Mouse (Mus musculus): ENCODE results near the gene Sfxn3.

Sfxn3 gene

DNA sequence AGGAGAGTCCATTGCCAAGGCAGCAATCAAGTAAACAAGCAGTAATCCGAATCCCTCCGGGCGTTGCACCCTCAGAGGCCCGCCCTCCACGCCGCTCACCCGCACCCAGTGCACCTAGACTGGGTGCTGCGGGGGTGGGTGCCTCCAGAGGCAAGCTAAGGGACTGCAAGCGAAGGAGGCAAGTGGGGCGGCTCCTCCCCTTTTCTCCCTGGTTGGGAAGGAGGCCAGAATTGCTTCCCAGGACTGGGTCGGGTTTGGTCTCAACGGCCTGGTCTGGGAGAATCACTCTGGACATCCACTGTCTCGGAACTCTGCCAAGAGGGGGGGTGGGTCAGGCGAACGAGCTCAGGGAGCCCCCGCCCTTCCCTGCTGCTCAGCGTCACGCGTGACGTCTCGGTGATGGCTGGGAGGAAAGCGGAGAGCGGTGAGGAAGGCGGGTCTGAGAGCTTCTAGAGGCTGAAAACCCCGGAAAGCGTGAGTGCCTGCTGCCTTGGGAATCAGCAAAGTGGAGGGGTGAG, at the start of gene Sfxn3:
Gene Sfxn3, plus strand, starts transcription at position 87 of the 518 bp plus-strand sequence.
- DNase-seq (ENCODE audit: low spot score in 2 of 2): peak; percentile 96 to 97

GRCm38 (mm10) chr19:44997786-44998185, 49.5 kb upstream of the Sfxn3 start:
- DNase-seq (ENCODE audit: low spot score in 2 of 2): peak in 1 of 2 experiments; percentile 30

DNA sequence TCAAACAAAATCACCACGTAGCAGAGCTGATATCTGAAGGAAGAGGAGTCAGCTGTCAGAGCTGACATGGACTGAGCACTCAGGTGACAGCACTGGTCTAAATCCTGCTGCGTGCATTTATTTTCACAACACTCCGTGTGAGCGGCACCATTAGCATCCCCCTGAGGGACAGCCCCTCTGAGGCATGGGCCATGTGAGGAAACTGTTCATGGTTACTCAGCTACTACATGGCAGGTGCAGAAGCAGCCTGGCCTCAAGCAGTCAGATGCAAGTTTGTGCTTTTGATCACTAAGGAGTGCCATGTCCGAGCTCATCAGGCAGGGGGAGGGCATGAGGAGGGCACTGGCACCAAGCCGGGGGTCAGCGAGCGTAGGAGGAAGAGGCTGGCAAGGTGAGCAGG, 47.7 kb upstream of the Sfxn3 start:
- no peak for DNase-seq (ENCODE audit: low spot score in 2 of 2)

DNA sequence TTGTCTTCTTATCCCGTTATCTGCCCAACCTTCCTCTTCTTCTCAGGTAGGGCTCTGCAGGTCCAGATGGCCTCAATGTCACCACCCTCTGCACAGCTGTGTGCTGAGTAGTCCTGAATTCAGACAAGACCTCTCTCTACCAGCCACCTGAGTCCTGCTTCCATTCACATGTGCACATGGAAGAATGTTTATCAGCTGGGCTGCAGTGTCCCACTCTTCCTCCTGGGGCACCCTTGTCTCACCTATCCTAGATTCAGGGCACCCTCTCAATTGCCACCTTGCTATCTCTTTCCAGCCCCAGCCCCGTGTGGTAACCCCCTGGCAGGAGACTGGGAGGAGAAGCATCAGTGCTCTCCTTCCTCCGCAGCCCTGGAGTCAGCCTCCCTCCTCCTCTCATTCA, 45.0 kb upstream of the Sfxn3 start:
- DNase-seq (ENCODE audit: low spot score in 2 of 2): peak in 1 of 2 experiments; percentile 27

DNA sequence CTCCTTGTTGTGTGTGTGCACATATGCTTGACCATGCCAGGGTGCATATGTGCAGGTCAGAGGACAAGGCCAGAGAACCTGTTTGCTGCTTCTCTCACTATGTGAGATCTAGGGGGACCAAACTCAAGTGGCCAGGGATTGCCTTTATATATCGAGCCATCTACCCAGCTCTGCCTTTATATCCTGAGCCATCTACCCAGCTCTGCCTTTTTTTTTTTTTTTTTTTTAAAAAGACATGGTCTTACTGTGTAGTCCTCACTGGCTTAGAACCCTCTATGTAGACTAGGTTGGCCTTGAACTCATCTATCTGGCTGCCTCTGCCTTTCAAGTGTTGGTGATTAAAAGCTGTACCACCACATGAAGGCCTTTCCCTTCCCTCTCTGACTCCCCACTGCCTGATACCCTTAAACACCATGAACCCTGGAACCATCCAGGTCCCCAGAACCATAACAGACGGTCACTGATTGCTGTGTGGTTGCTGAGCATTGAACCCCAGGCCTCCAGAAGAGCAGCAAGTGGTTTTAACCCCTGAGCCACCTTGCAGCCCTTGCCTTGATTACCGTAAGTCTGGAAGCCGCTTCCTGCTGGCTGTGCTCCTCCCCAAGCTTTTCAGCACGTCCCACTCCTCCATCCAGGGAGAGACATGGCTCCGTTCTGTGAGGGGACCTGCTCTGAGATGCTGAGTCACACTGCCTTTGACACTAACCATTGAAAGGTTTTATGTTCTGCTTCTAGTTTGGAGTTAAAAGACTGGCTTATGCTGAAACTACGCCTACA, 43.4 kb upstream of the Sfxn3 start:
- no peak for DNase-seq (ENCODE audit: low spot score in 2 of 2)

GRCm38 (mm10) chr19:45005444-45005843, 41.9 kb upstream of the Sfxn3 start, which contains the start of gene Twnk:
TSS of gene Twnk (plus strand) at chr19:45005663.
- DNase-seq (ENCODE audit: low spot score in 2 of 2): no peak

- peak; percentile 97 to 98 for DNase-seq (ENCODE audit: low spot score in 2 of 2)
Measured at GRCm38 (mm10) chr19:45005957-45006712, 41.2 kb upstream of the Sfxn3 start, which contains the start of gene Mrpl43. TSS of gene Mrpl43 (minus strand) at chr19:45006442.

- no peak for DNase-seq (ENCODE audit: low spot score in 2 of 2)
Measured at GRCm38 (mm10) chr19:45007021-45007420, 40.3 kb upstream of the Sfxn3 start.

DNA sequence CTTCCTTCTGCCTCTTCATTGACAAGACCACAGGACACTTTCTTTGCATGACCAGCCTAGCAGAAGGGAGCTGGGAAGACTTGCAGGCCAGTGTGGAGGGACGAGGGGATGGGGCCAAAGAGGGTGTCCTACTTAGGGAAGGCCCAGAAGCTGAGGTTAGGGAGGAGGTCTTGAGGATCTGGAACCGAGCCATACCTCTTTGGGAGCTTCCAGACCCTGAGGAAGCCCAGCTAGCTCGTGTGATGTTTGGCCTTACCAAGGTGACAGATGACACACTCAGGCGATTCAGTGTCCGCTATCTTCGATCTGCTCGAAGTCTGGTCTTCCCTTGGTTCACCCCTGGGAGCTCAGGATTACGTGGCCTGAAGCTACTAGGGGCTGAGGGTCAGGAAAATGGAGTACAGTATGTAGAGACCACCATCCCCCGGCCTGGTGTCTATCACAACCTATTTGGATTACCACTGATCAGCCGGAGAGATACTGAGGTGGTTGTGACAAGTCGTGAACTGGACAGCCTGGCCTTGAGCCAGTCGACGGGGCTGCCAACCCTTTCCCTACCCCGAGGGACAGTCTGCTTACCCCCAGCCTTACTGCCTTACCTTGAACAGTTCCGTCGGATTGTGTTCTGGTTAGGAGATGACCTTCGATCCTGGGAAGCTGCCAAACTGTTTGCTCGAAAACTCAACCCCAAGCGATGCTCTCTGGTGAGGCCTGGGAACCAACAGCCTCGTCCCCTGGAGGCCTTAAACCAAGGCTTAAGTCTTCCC, 39.7 kb upstream of the Sfxn3 start:
- DNase-seq (ENCODE audit: low spot score in 2 of 2): no peak

- no peak for DNase-seq (ENCODE audit: low spot score in 2 of 2)
Measured at GRCm38 (mm10) chr19:45010646-45011045, 36.7 kb upstream of the Sfxn3 start.

GRCm38 (mm10) chr19:45012219-45012618, 35.1 kb upstream of the Sfxn3 start:
- DNase-seq (ENCODE audit: low spot score in 2 of 2): no peak

GRCm38 (mm10) chr19:45012636-45013035, 34.7 kb upstream of the Sfxn3 start:
- DNase-seq (ENCODE audit: low spot score in 2 of 2): no peak

- DNase-seq (ENCODE audit: low spot score in 2 of 2): no peak
Measured at GRCm38 (mm10) chr19:45013581-45014225, 33.6 kb upstream of the Sfxn3 start.

GRCm38 (mm10) chr19:45014335-45014971, 32.9 kb upstream of the Sfxn3 start, which contains the start of gene Lzts2:
TSS of gene Lzts2 (plus strand) at chr19:45014414.
- no peak for DNase-seq (ENCODE audit: low spot score in 2 of 2)

GRCm38 (mm10) chr19:45014981-45015402, 32.3 kb upstream of the Sfxn3 start:
- no peak for DNase-seq (ENCODE audit: low spot score in 2 of 2)

- peak in 1 of 2 experiments; percentile 64 for DNase-seq (ENCODE audit: low spot score in 2 of 2)
Measured at GRCm38 (mm10) chr19:45015518-45016281, 31.6 kb upstream of the Sfxn3 start.

DNA sequence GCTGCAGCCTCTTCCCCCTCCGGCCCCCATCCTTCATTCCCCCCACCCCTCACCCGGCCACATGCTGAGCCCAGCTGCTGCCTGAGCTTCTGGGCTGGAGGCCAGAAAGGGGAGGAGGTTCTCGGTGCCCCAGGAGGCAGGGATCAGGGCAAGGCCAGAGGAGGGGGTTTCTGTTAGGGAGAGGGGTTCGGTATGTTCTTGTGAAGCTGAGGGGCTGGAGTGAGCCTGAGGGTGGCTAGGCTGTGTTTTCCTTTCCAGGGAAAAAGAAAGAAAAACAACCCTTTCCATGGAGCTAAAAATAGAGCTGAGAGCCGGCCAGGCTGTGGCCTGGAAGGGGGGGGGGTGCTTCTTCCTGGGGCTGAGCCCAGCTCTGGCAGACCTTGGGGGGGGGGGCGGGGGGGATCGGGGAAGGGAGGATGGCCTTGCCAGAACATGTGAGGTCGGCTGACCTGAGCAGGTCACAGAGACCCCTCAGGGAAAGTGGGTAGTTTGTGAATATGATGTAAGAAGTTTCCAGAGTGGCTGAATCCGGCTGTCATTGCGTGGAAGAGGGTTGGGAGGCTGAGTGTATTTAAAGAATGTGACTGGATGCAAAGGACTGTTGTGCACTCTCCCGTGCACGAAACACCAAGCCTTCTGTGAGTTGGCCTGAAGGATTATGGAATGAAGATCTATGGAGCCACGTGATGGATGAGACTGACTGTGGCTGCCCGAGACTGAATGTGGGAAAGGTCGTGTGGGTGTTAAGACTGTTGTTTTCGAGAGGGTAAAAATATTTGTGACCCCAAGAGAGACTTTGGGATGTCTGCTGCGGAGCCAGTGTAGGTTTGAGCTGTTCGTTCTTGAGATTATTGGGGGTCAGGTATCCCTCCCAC, 30.7 kb upstream of the Sfxn3 start:
- peak; percentile 83 to 85 for DNase-seq (ENCODE audit: low spot score in 2 of 2)

DNA sequence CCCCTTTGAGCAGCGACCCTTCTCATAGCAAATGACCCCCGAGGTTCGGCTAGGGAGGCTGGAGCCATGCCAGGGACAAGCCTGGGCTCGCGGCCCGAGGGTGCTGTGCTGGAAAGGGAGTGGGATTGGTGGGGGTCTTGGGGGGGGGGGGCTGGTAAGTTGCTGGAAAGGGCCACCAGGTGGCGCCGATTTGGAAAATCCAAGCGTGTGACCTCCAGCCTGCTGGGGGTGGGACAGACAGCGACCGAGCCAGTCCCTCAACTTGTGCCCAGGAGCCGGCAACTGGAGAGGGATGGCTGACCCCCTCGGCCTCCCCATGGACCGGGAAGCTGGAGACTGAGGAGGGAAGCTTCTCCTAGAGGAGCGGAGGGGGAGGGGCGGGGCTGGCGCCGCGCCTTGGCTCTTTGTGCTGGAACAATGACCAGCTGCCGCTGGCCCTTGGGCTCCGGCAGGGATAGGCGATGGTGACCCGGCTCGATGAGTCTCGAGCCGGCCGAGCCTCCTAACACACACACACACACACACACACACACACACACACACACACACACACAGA, 30.0 kb upstream of the Sfxn3 start:
- DNase-seq (ENCODE audit: low spot score in 2 of 2): peak; percentile 86 to 89

- peak; percentile 88 for DNase-seq (ENCODE audit: low spot score in 2 of 2)
Measured at GRCm38 (mm10) chr19:45017909-45018308, 29.4 kb upstream of the Sfxn3 start.

Data from right cerebral cortex, postnatal 10 days (tissue).